Comparison of ENCODE assay signal across 12 mouse cellular contexts in genomic region chr9:64124846-64125245, GRCm38 (mm10). TPM values are rescaled to one million over a fixed set of nuclear protein-coding genes. Genes with fewer than 3 reads are reported as not detected.
"Had no signal": no experiment of that assay in that cellular context is flagged by ENCODE, and none has a peak within 500 bp of the region (broad histone marks: within the 10 kb centered on the region; RNA-seq: fewer than 3 reads in every experiment).

No protein-coding gene starts in this region.

RNA-seq across cellular contexts. Expression of gene Lctl, which starts 7.9 kb away (rescaled TPM):
- total RNA-seq: layer of hippocampus, postnatal 14 days; left cerebral cortex, adult 18-20 months; left cerebral cortex, postnatal 10 days; left cerebral cortex, postnatal 4 days; liver, adult 2 months; monocyte, adult 5-6 weeks had no signal
- polyA plus RNA-seq: limb, embryonic 13.5 days; liver, adult 2 months; macrophage; midbrain, embryonic 11.5 days; midbrain, embryonic 15.5 days; neural tube, embryonic 13.5 days; spleen, adult 2 months had no signal
